Mouse (Mus musculus): Measurements from ENCODE around the gene Nsun5. TPM values are rescaled to one million over a fixed set of nuclear protein-coding genes. Genes with fewer than 3 reads are reported as not detected.
"Not testable (repeated sequence)": the region's sequence is repeated elsewhere in the genome, so short reads cannot be mapped to it uniquely, and the experiment has no call there.

Nsun5 gene
- polyA plus RNA-seq, 1 experiment from 2014 or later: 35.3 TPM

DNA sequence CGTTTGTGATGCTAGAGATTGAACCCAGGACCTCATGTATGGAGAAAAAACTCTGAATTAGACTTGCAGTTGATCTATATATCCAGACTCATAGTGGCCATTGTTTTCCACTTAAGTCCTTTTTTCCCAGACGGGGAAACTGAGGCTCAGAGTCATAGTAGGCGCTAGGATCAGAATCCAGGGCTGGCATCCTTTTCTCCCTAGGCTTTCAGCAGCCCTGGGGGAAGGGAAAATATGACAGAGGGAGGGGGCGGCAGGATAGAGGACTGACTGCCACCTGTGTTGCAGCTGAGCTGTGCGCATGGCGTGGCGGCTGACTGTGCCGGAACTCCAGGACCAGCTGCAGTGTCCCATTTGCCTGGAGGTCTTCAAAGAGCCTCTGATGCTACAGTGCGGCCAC is 16.8 kb upstream of the Nsun5 start, which contains the start of gene Trim50:
Trim50 (plus strand) TSS at position 301 of the 400 bp plus-strand sequence.
- Histone ChIP-seq H3K4me2 (no peak within 1 kb of the TSS), H3K27me3 (replicated peaks) (no peaks in the 10 kb centered on the region), H3K9me3 (peaks cover 7% of the 10 kb centered on the region; the same call in 1 of the 2 replicates), H3K36me3 (replicated peaks) (no peaks in the 10 kb centered on the region), H3K9ac (no peak within 1 kb of the TSS), H3K4me3 (no peak within 1 kb of the TSS), H3K4me1 (no peaks in the 10 kb centered on the region), H3K27ac (no peak within 1 kb of the TSS)
- ATAC-seq (replicated peaks): no peak
- 66% methylated on average over 9 of the region's 9 CpGs for WGBS

GRCm38 (mm10) chr5:135353564-135353963 is 16.2 kb upstream of the Nsun5 start:
- no peak overlapping the region for H3K4me3 ChIP-seq
- no peaks in the 10 kb centered on the region for H3K4me1 ChIP-seq
- no peak overlapping the region for H3K4me2 ChIP-seq
- H3K27me3 ChIP-seq (replicated peaks): no peaks in the 10 kb centered on the region
- H3K27ac ChIP-seq: no peak overlapping the region
- H3K9ac ChIP-seq: no peak overlapping the region
- no peak for ATAC-seq (replicated peaks)
- H3K9me3 ChIP-seq: peaks cover 7% of the 10 kb centered on the region; the same call in 1 of the 2 replicates
- WGBS: 19% methylated on average over 20 of the region's 20 CpGs
- H3K36me3 ChIP-seq (replicated peaks): no peaks in the 10 kb centered on the region

DNA sequence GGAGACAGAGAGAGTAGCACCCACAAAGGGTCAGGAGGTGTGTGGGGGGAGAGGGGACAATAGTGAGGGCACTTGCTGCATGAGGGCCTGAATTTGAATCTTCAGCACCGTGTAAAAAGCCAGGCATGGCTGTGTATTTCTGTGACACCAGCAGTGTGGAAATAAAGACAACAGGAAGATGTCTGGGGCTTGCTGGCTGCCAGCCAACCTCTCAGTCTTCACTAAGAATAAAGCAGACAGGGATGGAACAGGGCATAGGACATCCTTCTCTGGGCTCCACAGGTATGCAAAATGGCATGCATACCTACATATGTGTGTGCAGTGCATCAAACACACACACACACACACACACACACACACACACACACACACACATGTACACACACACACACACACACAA is 13.7 kb upstream of the Nsun5 start:
- Histone ChIP-seq H3K4me2 (no peak overlapping the region), H3K27ac (no peak overlapping the region), H3K4me1 (no peaks in the 10 kb centered on the region), H3K9ac (no peak overlapping the region), H3K27me3 (replicated peaks) (no peaks in the 10 kb centered on the region), H3K4me3 (no peak overlapping the region), H3K36me3 (replicated peaks) (no peaks in the 10 kb centered on the region), H3K9me3 (peaks cover 3% of the 10 kb centered on the region; the same call in 1 of the 2 replicates)
- WGBS: 56% methylated on average over 1 of the region's 1 CpGs
- no peak for ATAC-seq (replicated peaks)

- ATAC-seq (replicated peaks): no peak
- no peaks in the 10 kb centered on the region for H3K4me1 ChIP-seq
- peaks cover 3% of the 10 kb centered on the region; the same call in 1 of the 2 replicates for H3K9me3 ChIP-seq
- no peak overlapping the region for H3K27ac ChIP-seq
- H3K36me3 ChIP-seq (replicated peaks): no peaks in the 10 kb centered on the region
- no peak overlapping the region for H3K4me3 ChIP-seq
- WGBS: 93% methylated on average over 2 of the region's 2 CpGs
- H3K9ac ChIP-seq: no peak overlapping the region
- H3K27me3 ChIP-seq (replicated peaks): no peaks in the 10 kb centered on the region
- no peak overlapping the region for H3K4me2 ChIP-seq
Measured at GRCm38 (mm10) chr5:135357556-135357955, 12.2 kb upstream of the Nsun5 start.

- no peaks in the 10 kb centered on the region for H3K4me1 ChIP-seq
- H3K27ac ChIP-seq: no peak overlapping the region
- no peaks in the 10 kb centered on the region for H3K27me3 ChIP-seq (replicated peaks)
- peaks cover 3% of the 10 kb centered on the region; the same call in 1 of the 2 replicates for H3K9me3 ChIP-seq
- no peak overlapping the region for H3K4me2 ChIP-seq
- ATAC-seq (replicated peaks): no peak
- no peak overlapping the region for H3K9ac ChIP-seq
- H3K4me3 ChIP-seq: no peak overlapping the region
- WGBS: 94% methylated on average over 2 of the region's 2 CpGs
- H3K36me3 ChIP-seq (replicated peaks): no peaks in the 10 kb centered on the region
Measured at GRCm38 (mm10) chr5:135359772-135360171, 10.0 kb upstream of the Nsun5 start.

- Histone ChIP-seq H3K27ac (no peak overlapping the region), H3K9me3 (peaks cover 2% of the 10 kb centered on the region; the same call in 1 of the 2 replicates), H3K4me1 (no peaks in the 10 kb centered on the region), H3K4me2 (no peak overlapping the region), H3K27me3 (replicated peaks) (no peaks in the 10 kb centered on the region), H3K9ac (no peak overlapping the region), H3K36me3 (replicated peaks) (no peaks in the 10 kb centered on the region), H3K4me3 (no peak overlapping the region)
- WGBS: 92% methylated on average over 3 of the region's 3 CpGs
- ATAC-seq (replicated peaks): no peak
Measured at GRCm38 (mm10) chr5:135362572-135362971, 7.2 kb upstream of the Nsun5 start.

DNA sequence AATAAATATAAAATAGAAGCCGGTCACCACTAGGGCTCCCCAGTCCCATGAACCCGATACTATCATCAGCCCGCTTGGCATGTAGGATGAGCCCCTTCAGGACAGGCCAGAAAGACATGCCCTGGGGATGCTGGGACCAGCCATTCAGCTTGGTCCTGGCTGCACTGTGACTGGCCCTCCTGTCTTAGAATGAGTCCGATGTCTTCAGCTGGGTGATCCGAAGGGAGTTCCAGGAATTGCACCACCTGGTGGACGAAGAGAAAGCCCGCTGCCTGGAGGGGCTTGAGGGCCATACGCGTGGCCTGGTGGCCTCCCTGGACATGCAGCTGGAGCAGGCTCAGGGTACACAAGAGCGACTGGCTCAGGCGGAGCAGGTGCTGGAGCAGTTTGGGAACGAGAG is 6.2 kb upstream of the Nsun5 start:
- no peak overlapping the region for H3K9ac ChIP-seq
- no peaks in the 10 kb centered on the region for H3K4me1 ChIP-seq
- H3K27me3 ChIP-seq (replicated peaks): no peaks in the 10 kb centered on the region
- H3K9me3 ChIP-seq: no peaks in the 10 kb centered on the region
- no peak overlapping the region for H3K4me3 ChIP-seq
- H3K36me3 ChIP-seq (replicated peaks): no peaks in the 10 kb centered on the region
- H3K27ac ChIP-seq: no peak overlapping the region
- WGBS: 29% methylated on average over 12 of the region's 12 CpGs
- H3K4me2 ChIP-seq: no peak overlapping the region
- ATAC-seq (replicated peaks): no peak

GRCm38 (mm10) chr5:135367841-135368240 is 1.9 kb upstream of the Nsun5 start:
- WGBS: 54% methylated on average over 6 of the region's 6 CpGs
- no peak for ATAC-seq (replicated peaks)
- Histone ChIP-seq H3K9me3 (no peaks in the 10 kb centered on the region), H3K36me3 (replicated peaks) (0 out of 2 replicates have a peak, but pooled peaks cover 7% of the 10 kb centered on the region), H3K27ac (no peak overlapping the region), H3K4me2 (no peak overlapping the region), H3K9ac (no peak overlapping the region), H3K27me3 (replicated peaks) (no peaks in the 10 kb centered on the region), H3K4me1 (peaks cover 18% of the 10 kb centered on the region), H3K4me3 (no peak overlapping the region)

DNA sequence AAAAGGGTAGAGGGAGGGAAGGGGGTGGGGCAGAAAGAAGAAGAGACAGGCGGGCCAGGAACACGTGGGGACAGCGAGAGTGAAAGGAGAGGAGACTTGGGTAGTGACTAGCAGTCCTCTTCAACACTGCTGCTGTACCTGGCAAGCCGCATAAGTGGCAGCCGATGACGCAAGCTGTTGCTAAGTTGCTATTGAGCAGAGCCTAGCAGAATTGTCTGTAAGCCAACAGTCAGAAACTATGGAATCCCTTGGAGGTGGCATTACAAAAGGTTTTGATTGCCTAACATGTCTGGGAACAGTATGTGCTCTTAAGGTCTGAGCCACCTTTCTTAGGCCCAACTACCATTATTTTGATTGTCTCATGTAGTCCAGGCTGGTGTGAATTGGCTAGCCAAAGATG is 1.4 kb upstream of the Nsun5 start:
- Histone ChIP-seq H3K9me3 (no peaks in the 10 kb centered on the region), H3K4me1 (peaks cover 18% of the 10 kb centered on the region), H3K4me3 (no peak overlapping the region), H3K27me3 (replicated peaks) (no peaks in the 10 kb centered on the region), H3K9ac (no peak overlapping the region), H3K36me3 (replicated peaks) (peaks cover 10% of the 10 kb centered on the region), H3K27ac (no peak overlapping the region), H3K4me2 (no peak overlapping the region)
- 83% methylated on average over 6 of the region's 6 CpGs for WGBS
- no peak for ATAC-seq (replicated peaks)

- WGBS: 64% methylated on average over 9 of the region's 9 CpGs
- Histone ChIP-seq H3K4me1 (peaks cover 18% of the 10 kb centered on the region), H3K9ac (peak overlapping the region; percentile 94), H3K4me3 (peak overlapping the region; percentile 99), H3K4me2 (peak overlapping the region; percentile 86), H3K27ac (peak overlapping the region; percentile 83; the same call in 1 of the 2 replicates), H3K36me3 (replicated peaks) (peaks cover 19% of the 10 kb centered on the region)
- ATAC-seq (replicated peaks); H3K9me3 ChIP-seq; H3K27me3 ChIP-seq (replicated peaks): not testable (repeated sequence)
Measured at GRCm38 (mm10) chr5:135369196-135369595, 557 bp upstream of the Nsun5 start.

DNA sequence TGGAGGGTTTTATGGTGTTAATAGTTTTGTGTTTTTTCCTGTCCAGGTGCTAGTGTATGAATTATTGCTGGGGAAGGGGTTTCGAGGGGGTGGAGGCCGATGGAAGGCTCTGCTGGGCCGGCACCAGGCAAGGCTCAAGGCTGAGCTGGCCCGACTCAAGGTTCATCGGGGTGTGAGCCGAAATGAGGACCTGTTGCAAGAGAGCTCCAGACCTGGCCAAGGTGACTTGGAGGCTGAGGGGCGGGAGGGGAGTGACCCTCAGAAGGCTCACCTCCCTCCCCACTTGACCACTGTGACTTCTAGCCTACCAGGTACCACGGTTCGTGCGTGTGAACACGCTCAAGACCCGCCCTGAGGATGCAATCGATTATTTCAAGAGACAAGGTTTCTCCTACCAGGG is 1.4 kb downstream of the Nsun5 start:
- Histone ChIP-seq H3K4me1 (peaks cover 18% of the 10 kb centered on the region), H3K27me3 (replicated peaks) (no peaks in the 10 kb centered on the region), H3K9ac (no peak overlapping the region), H3K27ac (no peak overlapping the region), H3K4me3 (no peak overlapping the region), H3K36me3 (replicated peaks) (peaks cover 38% of the 10 kb centered on the region), H3K4me2 (peak overlapping the region; percentile 86), H3K9me3 (no peaks in the 10 kb centered on the region)
- 98% methylated on average over 13 of the region's 13 CpGs for WGBS
- ATAC-seq (replicated peaks): no peak

DNA sequence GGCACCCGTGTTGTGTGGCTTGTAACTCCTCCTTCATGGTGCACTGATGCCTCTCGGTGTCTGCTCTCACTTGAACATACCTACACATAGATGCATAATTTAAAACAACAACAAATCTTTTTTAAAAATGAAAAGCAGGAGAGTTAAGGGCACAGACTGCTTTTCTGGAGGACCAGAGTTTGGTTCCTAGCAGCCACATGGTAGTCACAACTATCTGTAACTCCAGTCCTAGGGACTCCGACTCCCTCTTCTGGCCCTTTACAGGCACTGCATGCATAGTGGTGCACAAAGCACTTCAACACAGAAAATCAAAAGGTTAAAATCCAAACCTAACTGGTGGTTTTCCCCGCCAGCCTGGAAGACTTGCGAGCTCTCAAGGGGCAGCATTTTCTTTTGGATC is 3.8 kb downstream of the Nsun5 start:
- Histone ChIP-seq H3K4me2 (no peak overlapping the region), H3K4me1 (peaks cover 18% of the 10 kb centered on the region), H3K9ac (no peak overlapping the region), H3K9me3 (no peaks in the 10 kb centered on the region), H3K27ac (no peak overlapping the region), H3K36me3 (replicated peaks) (peaks cover 53% of the 10 kb centered on the region), H3K4me3 (no peak overlapping the region), H3K27me3 (replicated peaks) (no peaks in the 10 kb centered on the region)
- no peak for ATAC-seq (replicated peaks)
- 97% methylated on average over 5 of the region's 5 CpGs for WGBS

- H3K9me3 ChIP-seq: no peaks in the 10 kb centered on the region
- no peak overlapping the region for H3K4me3 ChIP-seq
- no peak overlapping the region for H3K9ac ChIP-seq
- no peak overlapping the region for H3K4me2 ChIP-seq
- H3K27ac ChIP-seq: no peak overlapping the region
- ATAC-seq (replicated peaks): no peak
- H3K4me1 ChIP-seq: peaks cover 11% of the 10 kb centered on the region
- peaks cover 65% of the 10 kb centered on the region for H3K36me3 ChIP-seq (replicated peaks)
- 82% methylated on average over 8 of the region's 8 CpGs for WGBS
- no peaks in the 10 kb centered on the region for H3K27me3 ChIP-seq (replicated peaks)
Measured at GRCm38 (mm10) chr5:135375167-135375566, 5.4 kb downstream of the Nsun5 start.

Measured in midbrain, embryonic 15.5 days (tissue).